Mouse (Mus musculus) frontal cortex, postnatal 36 days (tissue): ENCODE results near the gene Acbd3.

Experiments used
- DNase-seq, 2 experiments: peaks; one replicate each; pipeline ENCODE4 v3.0.0; 2022; ENCODE audit warnings: low spot score in 2 of 2

The Acbd3 gene

DNA sequence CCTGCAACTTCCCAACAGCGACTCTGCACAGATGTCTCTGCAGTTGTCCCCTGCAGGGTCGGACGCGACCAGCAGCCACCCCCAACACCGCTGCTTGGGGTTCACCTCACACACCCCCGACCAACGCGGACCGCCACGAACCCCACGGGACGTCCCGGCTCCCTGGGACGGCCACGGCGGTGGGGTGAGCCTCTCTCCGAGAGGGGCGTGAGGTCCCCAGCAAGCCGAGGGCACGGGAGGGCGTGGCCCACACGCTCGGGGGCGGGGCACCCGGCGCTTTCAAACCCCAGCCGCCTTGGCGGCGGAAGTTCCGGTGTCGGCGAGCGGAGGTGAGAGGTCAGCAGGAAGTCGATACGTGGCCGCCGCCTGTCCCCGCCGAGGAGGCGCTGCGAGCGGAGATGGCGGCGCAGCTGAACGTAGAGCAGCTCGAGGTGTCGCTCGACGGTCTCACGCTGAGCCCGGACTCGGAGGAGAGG is at the start of gene Acbd3:
Gene Acbd3, plus strand, starts transcription at position 340 of the 476 bp plus-strand sequence.
- peak; percentile 88 to 89 for DNase-seq

GRCm38 (mm10) chr1:180691284-180691683 is 34.6 kb upstream of the Acbd3 start:
- DNase-seq = no peak

GRCm38 (mm10) chr1:180696626-180697352 is 29.1 kb upstream of the Acbd3 start, which contains the start of gene Mixl1:
Gene Mixl1, minus strand, starts transcription at chr1:180697034.
- DNase-seq = no peak

- DNase-seq = no peak
Measured at GRCm38 (mm10) chr1:180698063-180698462, 27.8 kb upstream of the Acbd3 start.

- no peak for DNase-seq
Measured at GRCm38 (mm10) chr1:180703400-180703799, 22.4 kb upstream of the Acbd3 start.

DNA sequence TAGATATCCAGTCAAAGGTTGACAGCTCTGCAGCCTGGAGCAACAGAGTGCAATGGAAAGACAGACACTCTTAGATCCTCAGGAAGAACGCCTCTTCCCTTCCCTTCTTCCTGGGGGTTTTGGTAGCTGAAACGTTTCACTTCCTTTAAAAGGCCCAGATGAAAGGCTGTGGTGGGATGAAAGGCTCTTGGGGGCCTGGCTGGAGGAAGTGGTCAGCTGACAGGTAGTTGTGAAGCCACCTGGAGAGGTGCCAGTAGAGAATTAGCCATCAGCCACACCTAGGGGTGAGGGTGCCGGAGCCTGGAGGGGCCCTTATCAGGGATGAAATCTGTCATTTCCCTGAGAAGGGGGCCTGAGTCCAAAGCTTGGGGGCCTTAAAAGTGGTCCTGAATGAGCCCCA is 18.5 kb upstream of the Acbd3 start:
- no peak for DNase-seq

- DNase-seq = no peak
Measured at GRCm38 (mm10) chr1:180707813-180708212, 18.0 kb upstream of the Acbd3 start.

GRCm38 (mm10) chr1:180708935-180709776 is 16.7 kb upstream of the Acbd3 start:
- DNase-seq = no peak

DNA sequence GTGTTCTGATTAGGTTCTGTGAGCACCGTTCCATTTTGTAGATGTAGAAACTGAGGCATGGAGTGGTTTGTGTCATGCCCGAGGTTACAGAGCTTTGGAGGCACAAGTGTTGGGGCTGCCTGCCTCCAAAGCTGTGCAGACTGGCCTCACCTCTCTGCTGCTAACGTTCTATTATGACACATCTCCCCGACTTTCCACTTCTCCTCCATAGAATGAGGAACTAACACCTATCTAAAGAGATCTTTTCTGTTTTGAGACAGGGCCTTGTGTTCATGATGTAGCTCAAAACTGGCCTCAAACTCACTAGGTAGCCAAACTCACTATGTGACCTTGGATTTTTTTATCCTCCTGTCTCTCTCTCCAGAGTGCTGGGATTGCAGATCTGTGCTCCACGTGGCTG is 7.1 kb upstream of the Acbd3 start:
- no peak for DNase-seq

DNA sequence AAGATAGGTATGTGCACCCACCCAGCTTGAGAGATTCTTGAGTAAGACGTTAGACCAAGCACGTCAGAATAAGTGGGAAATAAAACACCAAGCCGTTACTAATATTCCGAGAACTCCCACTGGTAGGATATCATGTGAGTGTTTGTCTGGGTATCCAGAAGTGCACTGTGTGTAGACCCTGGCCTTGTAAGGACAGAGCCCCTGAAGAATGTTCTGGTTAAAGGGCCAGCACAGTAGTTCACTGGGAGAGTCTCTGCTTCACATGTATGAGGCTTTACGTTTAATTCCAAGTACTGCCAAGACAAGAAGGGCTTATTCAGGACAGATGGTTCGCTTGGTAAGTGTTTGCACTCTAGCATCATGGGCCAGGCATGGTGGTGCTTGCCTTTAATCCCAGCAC is 6.4 kb upstream of the Acbd3 start:
- DNase-seq = no peak

DNA sequence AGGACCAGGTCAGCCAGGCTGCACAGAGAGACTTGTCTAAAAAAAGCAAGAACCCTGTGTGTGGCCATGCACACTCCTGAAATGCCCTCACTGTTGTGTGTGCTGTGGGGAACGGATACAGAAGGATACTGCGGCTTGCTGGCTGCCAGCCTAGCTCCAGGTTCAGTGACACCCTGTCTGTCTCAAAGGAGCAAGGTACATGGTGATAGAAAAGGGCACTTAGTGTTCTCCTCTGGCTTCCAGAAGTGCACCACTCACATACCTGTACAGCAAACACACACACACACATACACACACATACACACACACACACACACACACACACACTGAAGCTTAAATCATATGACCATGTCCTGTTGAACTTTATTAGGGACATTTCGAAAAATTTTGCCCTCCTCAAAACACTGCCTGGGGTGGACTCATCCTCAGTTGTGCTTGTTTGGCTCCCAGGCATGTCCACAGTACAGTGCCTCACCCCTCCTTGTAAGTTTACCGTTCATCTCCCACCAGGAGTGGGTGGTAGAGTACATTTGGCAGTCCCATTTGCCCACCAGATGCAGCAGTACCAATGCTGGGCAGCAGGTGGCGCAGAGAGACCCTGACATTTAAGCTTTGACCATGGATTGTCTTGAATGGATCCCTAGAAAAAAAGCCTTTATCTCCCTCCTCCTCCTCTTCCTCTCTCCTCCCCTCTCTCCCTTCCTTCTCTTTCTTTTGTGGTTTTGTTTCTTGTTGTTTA is 5.7 kb upstream of the Acbd3 start:
- DNase-seq = peak; percentile 71 to 72

DNA sequence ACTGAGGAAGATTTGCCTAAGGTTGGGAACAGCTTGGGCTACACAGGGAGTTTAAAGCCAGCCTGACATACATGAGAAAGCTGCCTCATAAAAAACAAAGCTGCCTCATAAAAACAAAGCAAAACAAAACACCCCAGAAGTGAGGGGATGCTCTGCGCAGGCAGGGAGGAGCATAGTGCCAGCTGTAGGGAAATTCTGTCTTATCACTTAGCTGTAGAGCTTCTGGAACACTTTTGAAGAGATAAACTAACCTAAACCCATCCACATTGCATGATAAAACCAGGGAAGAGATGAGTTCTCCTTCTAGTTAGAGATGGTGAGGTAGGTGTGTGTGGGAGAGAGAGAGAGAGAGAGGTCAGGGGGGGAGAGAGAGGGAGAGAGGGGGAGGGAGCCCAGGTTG is 3.2 kb upstream of the Acbd3 start:
- no peak for DNase-seq

DNA sequence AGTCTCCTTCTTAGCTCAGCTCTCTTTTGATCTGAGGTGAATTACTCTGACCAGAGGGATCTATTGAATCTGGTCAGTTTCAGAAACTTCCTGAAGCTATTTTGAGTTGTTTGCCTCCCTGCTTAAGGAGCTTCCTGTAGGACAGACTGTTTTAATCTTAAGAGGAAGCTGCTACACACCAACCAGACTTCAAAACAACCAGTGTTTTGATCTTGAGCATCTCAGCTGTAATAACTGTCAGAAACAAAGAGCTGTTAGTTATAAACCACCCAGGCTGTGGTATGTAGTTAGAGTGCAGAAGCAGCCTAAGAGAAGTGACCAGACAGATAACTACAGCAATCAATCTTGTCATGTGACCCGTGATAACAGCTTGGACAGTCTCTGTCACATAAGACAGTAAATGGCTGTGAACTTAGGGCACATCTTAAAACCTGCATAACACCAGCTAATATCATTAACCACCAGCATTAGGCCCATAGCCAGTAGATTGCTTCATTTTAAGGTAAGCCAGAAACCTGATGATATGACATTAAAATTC is 2.1 kb upstream of the Acbd3 start:
- DNase-seq = no peak

GRCm38 (mm10) chr1:180726183-180726582 is 340 bp downstream of the Acbd3 start:
- DNase-seq = no peak

GRCm38 (mm10) chr1:180729231-180729630 is 3.4 kb downstream of the Acbd3 start:
- DNase-seq = no peak

GRCm38 (mm10) chr1:180747827-180748226 is 22.0 kb downstream of the Acbd3 start:
- DNase-seq = no peak

DNA sequence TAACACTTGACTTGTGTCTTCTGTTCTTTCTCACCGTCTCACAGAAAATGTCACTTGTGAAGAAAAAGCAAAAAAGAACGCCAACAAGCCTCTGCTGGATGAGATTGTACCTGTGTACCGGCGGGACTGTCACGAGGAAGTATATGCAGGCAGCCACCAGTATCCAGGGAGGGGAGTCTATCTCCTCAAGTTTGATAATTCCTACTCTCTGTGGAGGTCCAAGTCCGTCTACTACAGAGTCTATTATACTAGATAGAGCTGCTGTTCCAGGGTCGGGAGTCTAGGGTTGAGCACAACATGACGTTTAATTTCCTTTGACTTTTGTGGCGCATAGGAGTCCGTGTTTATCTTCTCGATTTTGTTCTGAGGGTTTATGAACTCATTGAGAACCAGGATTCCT is 26.3 kb downstream of the Acbd3 start:
- no peak for DNase-seq

- DNase-seq = no peak
Measured at GRCm38 (mm10) chr1:180754376-180754775, 28.5 kb downstream of the Acbd3 start.

- DNase-seq = no peak
Measured at GRCm38 (mm10) chr1:180756711-180757110, 30.9 kb downstream of the Acbd3 start.

- no peak for DNase-seq
Measured at GRCm38 (mm10) chr1:180757252-180757955, 31.6 kb downstream of the Acbd3 start.

- no peak for DNase-seq
Measured at GRCm38 (mm10) chr1:180757956-180758520, 32.2 kb downstream of the Acbd3 start.
